Mouse (Mus musculus) kidney, adult 18-20 months (tissue): ENCODE data around the gene Uqcr11.

Experiments
- DNase-seq: peaks from one replicate; pipeline ENCODE4 v3.0.0; 2021

Uqcr11 gene

DNA sequence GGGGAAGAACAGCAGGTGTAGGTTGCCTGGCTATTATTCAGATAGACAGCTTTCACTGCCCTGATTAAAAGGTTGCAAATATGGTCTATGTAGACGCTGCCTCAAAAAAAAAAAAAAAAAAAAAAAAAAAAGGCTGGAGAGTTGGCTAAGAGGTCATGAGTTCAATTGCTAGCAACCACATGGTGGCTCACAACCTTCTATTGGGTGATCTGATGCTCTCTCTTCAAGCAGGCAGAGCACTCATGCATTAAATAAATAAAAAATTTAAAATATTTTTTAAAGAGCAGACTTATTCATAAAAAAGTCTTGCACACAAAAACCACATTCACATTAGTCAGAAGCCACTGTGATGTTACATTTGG lies 8.5 kb downstream of the Uqcr11 start:
- DNase-seq: no peak

DNA sequence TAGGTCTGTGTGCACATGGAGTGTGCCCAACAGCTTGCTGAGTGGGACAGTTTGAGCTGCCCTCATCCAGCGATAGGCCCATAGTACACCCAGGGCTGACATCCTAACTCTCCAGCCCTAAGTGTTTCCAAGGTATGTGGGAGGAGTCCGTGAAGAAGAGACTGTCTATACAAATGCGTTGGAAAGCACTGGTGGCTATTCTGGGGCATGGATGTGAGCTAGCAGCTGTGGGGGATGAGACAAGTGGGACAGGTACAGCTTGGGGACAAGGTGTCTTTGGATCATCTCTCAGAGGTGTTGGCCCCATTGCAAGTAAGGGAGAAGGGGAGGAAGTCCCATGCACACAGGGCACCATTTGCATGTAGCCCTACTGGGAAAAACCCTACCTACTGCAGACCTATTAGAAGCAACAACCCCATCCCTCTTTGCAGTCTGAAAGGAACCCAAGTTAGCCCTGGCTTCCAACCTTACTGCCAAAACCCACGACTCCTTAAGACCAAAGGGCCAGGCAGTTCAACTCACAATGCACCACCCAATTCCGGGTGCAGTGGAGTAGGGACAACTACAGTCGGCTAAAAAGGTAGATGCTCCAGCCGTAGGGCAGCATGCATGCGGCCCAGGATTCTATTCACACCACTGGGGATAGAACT lies 9.0 kb downstream of the Uqcr11 start:
- DNase-seq: no peak

DNA sequence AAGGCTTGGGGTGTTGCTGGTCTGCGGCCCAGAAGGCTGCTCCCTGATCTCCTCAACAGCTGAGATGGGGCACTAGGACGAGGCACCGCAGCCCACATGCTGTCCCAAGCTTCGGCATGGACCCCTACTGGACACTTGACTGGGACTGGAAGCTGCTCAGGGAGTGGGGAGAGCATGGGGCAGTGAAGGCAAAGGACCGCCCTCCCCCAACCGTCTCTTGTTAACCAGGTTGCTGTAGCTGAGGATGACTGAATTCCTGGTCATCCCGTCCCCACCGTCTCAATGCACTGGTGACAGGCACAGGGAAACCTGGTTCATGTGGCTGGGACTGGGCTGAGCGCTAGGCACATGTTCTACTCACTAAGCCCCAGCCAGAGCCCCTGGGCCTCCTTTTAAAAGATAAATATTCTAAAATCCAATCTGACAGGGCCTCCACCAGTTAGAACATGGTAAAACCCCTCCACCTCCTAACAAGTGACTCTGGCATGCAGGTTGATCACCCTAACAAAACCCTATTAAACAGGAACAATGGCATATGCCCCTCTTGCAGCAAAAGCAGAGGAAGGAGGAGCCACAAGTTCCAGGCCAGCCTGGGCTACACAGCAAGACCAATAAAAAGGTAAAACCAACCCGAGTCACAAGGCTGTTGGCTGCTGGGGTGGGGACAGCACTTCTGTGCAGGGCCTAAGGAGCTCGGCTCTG lies 9.7 kb downstream of the Uqcr11 start:
- DNase-seq: no peak

DNA sequence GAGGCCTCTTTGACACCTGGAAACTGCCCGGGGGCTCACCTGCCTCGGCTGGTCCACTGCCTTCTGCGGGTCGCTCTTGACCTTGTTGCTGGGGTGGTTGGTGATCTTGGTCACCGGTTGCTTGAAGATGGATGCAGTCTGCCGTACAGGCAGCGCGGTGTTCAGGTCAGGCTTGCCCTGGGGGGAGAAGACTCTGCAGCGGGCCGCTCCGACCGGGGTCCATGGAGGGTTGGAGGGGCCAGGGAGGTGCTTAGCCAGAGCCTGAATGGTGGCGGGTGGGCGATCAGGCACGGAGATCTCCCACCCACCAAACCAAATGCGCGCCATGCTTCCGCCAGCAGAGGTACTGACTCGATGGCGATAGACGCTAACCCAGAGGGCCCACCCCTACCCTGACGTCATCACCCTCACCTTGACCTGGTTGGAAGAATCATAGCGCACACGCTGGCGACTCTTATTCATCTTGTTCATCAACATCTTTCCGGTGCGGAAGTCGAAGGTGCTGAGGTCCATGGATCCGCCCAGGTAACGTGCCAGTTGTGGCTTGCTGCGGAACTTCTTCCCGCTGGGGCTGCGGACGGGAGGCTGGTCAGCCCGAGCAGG lies 11.5 kb downstream of the Uqcr11 start:
- DNase-seq: no peak

DNA sequence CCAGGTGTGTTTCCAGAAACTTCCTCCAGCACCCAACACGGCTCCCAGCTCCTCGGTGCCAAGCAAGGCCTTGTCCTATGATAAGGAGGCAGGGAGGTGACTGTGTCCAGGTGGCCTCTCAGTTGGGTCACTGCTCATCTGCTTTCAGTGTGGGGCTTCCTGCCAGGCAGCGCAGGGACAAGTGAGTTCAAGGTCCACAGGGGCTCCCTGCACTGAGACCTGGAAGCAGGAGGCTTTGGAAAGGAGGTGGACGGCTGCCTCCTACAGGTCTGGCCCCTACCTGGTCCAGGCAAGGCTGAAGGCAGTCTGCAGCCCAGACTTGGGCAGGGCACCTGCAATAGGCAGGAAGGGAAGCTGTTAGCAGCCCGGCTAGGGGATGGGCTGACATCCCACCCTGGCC lies 13.9 kb downstream of the Uqcr11 start:
- peak; percentile 54 for DNase-seq

DNA sequence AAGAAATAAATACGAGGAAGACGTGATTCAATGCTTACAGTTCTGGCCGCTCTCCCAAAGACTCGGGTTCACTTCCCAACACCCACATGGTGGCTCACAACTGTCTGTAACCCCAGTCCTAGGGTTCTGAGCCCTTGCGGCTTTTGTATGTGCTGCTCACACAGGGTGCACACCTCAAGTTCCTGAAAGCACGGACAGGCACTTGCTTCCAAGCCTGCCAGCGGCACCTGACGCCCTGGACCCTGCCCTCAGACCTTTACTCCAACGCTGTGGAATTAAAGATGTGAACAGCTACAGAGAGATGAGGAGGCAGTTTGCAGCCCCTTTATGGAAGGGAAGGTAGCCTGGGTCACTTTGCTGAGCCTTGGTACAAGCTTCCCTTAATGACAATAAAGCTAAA lies 15.9 kb downstream of the Uqcr11 start:
- peak; percentile 51 for DNase-seq

DNA sequence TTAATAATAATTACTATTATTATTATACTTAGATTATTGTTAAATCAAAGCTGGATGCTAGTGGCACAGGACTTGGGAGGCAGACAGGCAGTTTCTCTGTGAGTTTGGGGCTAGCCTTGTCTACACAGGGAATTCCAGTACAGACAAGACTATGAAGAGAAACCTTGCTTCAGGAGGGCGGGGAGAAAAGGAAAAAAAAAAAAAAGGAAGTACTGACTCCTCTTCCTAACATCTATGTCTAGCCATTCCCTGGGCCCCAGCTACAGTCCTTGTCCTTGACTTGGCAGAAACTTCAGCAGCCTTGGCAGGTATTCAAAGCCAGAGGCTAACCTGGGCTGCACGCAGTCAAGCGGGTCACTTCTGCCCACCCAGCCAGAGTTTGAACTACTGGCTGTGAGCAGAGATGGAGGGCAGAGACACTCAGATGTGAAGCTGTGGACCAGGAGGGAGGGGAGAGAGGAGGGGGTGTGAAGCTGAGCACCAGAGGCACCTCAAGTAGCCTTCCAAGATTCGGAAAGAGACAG lies 17.4 kb downstream of the Uqcr11 start:
- no peak for DNase-seq

DNA sequence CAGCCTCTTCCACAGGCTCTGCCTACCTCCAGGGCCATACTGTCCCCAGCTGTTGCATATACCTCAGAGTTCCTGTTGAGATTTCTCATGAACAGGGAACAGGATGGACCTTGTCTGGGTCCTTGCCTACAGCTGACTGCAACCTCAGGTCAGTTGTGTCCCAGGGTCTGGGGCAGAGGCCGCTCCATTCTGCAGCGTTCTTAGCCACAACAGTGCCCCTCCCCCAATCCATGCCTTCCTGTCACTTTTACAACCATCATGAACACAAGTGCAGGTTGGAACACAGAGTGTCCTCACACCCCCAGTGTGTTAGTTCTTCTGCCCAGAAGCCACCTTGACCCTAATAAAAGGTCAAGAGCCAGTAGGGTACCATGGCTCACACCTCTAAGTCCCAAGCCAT lies 17.9 kb downstream of the Uqcr11 start:
- no peak for DNase-seq

DNA sequence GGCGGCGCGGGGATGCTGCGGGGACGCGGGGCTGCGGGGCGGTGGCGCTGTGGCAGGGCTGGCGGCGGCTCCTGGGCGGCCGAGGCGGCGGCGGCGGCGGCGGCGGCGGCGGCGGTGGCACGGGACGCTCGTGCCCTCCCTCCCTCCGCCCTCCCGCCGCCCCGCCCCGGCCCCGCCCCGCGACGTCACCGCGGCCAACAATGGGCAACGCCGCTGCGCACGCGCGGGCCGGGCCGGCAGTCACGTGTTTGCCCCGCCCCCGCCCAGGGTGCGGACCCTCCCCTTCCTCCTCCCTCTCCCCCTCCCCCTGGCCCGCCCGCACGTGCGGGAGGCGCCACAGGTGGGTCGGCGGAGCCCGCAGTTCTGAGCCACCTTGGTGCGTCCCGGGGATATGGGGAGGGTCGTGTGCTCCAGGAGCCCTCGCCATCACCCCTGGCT lies 19.1 kb downstream of the Uqcr11 start, which contains the start of gene Mex3d:
TSS of gene Mex3d (minus strand) at position 138 of the 438 bp plus-strand sequence.
- DNase-seq: peak; percentile 87

DNA sequence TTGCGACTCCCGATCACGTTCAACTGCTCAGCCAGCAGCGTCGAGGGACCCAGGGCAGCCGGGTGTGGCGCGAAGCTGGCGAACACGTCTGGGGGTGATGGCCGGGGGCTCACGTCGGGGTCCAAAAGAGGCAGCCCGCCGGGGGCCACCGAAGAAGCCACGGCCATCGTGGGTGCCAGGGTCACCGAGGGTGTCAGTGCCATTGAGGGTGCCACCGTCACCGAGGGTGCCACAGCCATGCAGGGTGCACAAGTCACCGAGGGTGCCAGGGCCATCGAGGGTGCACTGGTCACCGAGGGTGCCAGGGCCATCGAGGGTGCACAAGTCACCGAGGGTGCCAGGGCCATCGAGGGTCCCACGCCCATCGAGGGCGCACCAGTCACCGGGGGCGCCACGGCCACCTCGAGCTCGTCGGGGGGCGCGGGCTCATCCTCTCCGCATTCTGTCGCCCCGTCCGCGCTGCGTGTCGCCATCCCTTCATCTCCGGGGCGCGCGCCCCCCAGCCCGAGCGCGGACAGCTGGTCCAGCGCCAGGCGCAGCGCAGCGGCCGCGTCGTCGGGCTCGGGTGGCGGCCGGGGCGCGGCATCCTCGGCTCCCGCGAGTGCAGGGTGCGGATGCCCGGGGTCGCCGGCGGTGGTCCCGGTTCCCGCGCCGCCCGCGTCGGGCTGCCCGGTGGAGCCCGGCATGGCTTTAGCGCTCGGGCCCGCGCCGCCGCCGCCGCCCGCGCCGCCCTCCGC lies 19.7 kb downstream of the Uqcr11 start:
- DNase-seq: no peak

DNA sequence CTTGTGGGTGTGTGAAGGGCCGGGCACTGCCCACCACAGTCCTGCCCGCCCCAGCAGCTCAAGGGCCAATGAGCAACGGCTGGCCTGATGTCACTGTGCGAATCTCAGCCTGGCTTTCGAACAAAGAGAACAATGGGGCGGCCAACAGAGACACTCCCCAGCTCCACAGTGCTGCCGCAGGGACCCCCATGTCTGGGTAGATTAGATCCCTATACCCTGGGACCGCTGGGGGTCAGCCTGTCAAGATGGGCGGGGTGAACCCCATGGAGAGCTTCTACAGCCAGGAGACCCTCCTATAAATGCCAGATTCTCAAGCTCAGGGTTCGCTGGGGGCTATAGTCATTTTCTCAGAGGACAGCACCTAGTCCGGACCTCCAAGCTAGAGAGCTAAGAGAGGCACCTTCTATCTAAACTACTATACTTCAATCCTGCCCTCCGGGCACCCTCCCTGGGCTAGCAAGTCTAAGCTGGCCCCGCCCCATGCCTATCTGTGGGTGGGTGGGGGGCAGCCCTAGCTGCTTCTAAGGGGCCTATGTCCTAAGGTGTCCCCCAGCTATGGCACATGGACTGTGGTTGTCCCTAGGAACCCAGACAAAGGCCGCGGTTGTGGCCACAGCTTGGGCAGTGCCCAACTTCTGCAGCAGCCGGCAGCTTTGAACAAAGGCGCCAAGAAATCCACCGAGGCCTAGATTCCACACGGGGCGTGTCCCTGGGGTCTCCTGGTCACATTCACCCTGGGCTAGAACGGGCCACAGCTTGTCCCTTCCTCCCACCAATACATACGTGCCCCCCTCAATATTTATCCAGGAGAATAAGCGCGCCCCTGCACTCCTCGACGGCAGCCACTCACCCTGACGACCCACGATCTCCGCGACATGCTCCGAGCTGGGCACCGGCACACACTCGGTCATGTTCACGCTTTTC lies 20.6 kb downstream of the Uqcr11 start:
- no peak for DNase-seq

DNA sequence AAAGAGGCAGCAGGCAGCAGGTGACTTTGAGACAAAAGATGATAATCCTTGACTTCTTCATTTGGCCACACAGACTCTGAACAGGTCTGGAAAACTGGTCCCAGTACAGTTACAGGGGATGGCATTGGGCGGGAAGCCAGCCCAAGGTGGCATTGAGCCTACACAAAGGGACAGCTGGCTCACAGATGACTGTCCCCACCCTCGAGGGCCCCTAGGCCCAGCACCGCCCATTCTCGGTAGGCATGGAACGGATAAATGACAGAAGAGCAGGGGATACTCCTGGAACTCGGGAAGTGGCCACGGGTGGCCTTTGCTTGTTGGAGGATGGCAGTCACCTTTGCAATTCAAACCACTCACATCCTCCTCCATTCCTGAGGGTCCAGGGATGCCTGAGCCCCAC lies 21.3 kb downstream of the Uqcr11 start:
- no peak for DNase-seq

DNA sequence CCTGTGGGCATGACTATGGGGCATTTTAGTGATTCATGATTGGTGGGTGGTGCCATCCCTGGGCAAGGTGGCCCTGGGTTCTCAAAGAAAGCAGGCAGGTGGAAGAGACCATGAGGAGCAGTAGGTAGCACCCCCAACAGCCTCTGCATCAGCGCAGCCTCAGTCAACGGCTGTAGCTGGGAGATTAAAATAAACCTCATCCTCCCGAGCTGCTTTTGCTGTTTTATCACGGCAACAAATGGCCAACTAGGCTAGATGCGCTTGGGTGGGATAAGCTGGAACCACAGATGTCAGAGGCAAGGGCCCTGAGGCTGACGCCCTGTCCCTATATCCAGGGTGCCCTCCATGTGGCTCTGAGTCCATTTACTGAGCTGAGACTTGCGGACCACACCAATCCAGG lies 21.9 kb downstream of the Uqcr11 start:
- DNase-seq: no peak

DNA sequence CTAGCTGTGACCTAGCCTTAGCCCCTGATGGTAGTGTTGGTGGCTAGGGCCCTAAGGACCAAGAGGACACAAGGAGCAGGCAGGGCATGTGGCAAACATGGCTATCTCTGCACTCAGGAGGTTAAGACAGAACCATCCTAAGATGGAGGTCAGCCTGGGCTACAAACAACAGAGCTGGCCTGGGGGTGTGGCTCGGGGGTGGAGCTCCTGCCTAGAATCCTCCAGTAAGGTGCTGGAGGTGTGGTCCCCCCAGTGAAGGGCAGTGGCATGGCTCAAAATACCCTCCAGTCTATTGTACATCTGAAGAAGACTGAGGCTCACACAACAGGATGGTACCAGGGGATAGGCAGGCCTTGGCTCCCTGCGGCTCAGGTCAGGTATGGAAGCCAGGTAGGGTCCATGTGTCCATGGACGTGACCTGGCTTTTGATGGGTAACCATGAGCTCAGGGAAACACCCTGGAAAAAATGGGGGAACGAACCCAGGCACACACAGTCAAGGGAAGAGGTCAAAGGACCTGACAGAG lies 22.5 kb downstream of the Uqcr11 start:
- DNase-seq: no peak

DNA sequence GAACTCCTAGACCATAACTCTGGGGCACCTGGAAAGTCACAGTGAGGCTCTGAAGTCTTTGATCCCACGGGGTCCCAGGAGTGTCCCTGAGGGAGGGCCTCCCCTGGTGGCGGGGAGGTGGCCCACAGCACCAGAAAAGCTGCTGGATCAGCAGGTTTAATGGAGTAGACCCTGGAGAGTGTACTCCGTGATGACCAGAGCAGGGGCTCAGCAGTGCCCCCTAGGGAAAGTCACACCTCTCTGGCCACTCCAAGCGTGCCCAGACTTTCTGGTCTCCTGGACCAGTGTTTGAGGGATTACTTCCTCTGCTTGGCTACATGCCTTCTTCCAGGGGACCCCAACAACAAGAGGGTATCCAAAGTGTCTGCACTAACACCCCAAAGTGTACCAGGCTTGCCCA lies 23.2 kb downstream of the Uqcr11 start:
- DNase-seq: no peak

DNA sequence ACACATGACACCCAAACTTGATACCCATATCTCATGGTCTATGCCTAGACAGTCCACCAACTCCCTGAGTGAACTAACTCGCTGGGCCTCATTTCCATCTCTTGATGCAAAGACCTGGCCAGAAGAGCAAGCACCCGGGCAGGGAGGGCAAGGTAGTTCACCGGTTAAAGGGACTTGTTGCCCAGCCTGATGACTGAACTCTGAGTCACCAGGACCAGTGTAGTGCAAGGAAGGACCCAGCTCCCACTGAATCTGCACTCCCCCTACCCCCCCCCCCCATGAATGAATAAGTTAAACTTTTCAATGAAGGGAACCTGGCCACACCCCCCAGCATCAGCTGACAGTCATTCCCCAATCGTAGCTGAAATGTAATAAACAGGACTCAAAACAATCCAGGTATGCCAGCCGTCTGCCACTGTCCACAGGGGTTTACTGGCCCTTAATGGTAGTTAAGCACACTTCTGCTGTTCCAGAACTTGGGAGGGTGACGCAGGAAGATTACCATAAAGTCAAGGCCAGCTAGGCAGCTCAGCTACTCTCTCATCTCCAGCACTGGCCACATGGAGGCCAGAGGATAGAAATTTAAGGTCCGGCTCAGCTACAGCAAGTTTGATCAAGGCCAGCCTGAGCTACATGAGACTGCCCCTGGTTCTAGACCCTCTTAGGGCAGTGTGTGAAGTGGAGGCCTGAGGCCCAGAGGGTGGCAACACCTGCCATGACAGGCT lies 23.8 kb downstream of the Uqcr11 start:
- no peak for DNase-seq

DNA sequence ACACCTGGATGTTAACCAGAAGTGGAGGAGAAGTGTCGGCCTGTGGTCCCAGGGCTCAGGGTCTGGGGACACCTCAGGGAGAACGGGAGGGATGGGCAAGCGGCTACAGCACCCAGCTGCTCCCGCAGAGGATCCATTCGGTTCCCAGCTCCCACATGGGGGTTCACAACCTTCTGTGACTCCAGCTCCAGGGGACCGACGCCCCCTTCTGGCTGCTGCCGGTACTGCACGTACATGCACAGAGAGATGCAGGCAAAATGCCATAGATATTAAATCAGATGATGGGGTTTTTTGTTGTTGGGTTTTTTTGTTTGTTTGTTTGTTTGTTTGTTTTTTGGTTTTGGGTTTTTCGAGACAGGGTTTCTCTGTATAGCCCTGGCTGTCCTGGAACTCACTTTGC lies 28.9 kb downstream of the Uqcr11 start:
- no peak for DNase-seq

DNA sequence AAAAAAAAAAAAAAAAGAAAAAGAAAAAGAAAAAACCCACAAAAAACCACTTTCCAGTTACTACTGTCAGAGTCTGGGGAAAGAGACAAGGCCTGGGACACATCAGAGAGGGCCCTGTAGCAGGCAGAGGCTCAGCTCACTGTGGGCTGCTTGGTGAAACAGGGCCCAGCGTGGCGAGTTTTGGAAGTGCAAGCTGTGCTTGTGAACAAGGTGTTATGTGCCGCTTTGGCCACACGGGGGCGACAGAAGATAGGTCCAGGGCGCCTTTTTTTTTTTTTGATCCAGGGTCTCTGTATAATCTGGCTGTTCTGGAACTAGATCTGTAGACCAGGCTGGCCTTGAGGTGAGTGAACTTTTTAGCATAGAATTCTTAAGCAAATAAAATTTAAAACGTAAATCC lies 30.5 kb downstream of the Uqcr11 start:
- DNase-seq: peak; percentile 91

DNA sequence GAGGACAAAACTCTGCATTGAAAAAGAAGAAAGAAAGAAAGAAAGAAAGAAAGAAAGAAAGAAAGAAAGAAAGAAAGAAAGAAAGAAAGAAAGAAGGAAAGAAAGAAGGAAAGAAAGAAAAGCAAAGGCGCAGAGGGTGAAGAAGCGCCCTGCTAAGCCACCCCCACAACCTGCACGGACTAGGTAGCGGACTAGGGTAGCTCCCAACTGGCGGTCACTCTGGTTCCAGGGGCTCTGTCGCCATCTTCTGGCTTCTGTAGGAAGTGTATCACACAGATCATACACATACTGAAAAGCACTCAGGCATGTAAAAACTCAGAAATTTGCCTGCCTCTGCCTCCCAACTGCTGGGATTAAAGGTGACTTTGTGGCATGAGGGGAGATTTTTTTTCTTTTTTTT lies 32.6 kb downstream of the Uqcr11 start:
- peak; percentile 85 for DNase-seq

DNA sequence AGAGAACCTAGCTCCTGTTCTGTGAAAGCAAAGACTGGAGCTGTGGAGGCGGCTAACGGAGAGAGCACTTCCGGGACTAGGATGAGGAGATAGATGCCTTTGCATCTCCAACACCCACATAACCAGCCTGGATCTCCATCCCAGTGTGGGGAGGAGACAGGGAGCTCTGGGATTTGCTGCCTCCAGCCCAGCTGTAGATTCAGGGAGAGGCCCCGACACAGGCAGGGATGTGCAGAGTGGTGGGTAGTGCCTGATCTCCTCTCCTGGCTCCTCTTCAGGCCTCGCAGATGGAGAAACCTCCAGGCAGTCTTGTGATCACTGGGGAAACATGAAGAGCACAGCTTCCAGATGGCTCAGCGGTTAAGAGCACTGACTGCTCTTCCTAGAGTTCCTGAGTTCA lies 33.9 kb downstream of the Uqcr11 start:
- no peak for DNase-seq

DNA sequence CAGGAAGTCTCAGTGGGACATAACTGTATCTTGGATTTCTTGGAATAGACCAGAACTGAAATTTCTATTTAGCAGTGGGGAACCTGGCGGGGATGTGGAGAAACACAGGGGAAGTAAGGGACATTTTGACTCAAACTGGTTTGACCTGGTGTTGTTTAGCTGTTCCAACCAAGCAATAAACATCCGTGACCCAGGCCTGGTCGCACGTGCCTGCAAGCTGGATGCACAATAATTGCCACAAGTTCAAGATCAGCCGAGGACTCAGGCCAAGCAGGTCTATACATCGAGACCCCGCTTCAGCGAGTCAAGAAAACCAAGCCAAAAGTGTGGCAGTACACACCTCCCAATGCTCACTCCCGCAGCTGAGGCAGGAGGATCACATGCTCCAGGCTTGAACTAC lies 34.6 kb downstream of the Uqcr11 start:
- no peak for DNase-seq
